Mouse (Mus musculus): Measurements from ENCODE around the gene Snx20. TPM values are rescaled to one million over a fixed set of nuclear protein-coding genes. Genes with fewer than 3 reads are reported as not detected.
"Not testable (repeated sequence)": the region's sequence is repeated elsewhere in the genome, so short reads cannot be mapped to it uniquely, and the experiment has no call there.

Snx20 gene
- polyA plus RNA-seq, 1 experiment from 2014 or later = 6.5 TPM

DNA sequence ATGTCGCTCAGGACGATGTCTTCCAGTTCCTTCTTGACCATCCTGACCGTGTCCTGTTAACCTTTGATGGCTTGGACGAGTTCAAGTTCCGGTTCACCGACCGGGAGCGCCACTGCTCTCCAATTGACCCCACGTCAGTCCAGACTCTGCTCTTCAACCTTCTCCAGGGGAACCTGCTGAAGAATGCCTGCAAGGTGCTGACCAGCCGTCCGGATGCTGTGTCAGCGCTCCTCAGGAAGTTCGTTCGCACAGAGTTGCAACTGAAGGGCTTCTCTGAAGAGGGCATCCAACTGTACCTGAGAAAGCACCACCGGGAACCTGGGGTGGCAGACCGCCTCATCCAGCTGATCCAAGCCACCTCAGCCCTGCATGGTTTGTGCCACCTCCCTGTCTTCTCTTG is 28.2 kb upstream of the Snx20 start:
- no peak for DNase-seq (ENCODE audit: low spot score)

DNA sequence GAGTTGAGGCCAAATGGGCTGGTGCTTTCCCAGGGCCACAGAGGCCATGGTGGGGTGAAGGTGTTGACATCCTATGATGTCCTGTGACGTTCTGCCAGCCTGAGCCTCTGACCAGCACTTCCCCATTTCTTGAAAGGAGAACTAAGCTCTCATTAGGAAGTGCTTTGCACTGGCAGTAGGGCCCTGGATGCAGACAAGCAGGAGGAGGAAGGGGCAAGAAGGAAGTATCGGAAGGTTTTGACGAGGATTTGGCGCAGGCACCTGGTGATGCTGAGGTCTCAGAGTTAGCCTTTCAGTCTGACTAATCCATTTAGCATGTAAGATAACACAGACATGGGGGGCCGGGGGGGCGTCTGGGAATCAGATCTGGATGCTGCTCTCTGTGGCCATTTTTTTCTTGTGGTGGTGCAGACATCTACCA is 26.5 kb upstream of the Snx20 start:
- 54% methylated on average over 6 of the region's 6 CpGs for WGBS
- ATAC-seq = no peak
- Histone ChIP-seq H3K27me3 (replicated peaks; ENCODE audit: insufficient read depth, low read length) (0 out of 2 replicates have a peak, but pooled peaks cover 3% of the 10 kb centered on the region), H3K4me3 (ENCODE audit: low read depth, low read length) (no peak overlapping the region), H3K9me3 (ENCODE audit: low read length) (no peaks in the 10 kb centered on the region), H3K4me1 (ENCODE audit: insufficient read depth, low read depth, low read length) (no peaks in the 10 kb centered on the region), H3K9ac (replicated peaks; ENCODE audit: low read depth) (no peak overlapping the region), H3K36me3 (ENCODE audit: insufficient read depth, low read length) (no peaks in the 10 kb centered on the region), H3K4me2 (replicated peaks; ENCODE audit: low read depth, low read length) (no peak overlapping the region), H3K27ac (ENCODE audit: low read length) (no peak overlapping the region)
- DNase-seq (ENCODE audit: low spot score) = peak; percentile 48
- TF ChIP-seq CTCF (IDR thresholded peaks at IDR 0.05) (no peak), EP300 (IDR thresholded peaks at IDR 0.05) (no peak)

More for the DNA sequence above, 28.2 kb upstream of the Snx20 start:
- no peak overlapping the region for H3K4me3 ChIP-seq (ENCODE audit: low read depth, low read length)
- TF ChIP-seq CTCF (IDR thresholded peaks at IDR 0.05) (no peak), EP300 (IDR thresholded peaks at IDR 0.05) (no peak)
- no peak overlapping the region for H3K9ac ChIP-seq (replicated peaks; ENCODE audit: low read depth)
- H3K9me3 ChIP-seq (ENCODE audit: low read length) = no peaks in the 10 kb centered on the region
- 67% methylated on average over 16 of the region's 16 CpGs for WGBS
- no peak overlapping the region for H3K4me2 ChIP-seq (replicated peaks; ENCODE audit: low read depth, low read length)
- H3K27me3 ChIP-seq (replicated peaks; ENCODE audit: insufficient read depth, low read length) = 0 out of 2 replicates have a peak, but pooled peaks cover 3% of the 10 kb centered on the region
- H3K36me3 ChIP-seq (ENCODE audit: insufficient read depth, low read length) = no peaks in the 10 kb centered on the region
- no peak for ATAC-seq
- H3K4me1 ChIP-seq (ENCODE audit: insufficient read depth, low read depth, low read length) = no peaks in the 10 kb centered on the region
- H3K27ac ChIP-seq (ENCODE audit: low read length) = no peak overlapping the region

DNA sequence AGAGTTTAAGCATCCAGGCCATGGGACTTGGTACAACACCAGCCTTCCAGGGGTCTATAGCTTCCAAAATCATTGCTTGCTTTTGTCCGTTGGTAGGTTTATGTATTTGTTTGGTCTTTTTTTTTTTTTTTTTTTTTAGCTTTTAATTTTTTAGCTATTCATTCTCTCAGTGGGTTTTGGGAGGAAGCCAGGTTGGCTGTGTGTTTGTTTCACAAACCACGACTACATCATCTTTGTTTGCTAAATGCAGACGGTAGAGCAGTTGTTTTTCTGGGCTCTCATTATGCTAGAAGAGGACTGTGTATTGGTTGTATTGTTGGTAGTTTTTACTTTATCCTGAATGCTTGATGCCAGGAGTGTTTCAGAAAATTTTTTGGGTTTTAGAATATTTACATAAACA is 23.9 kb upstream of the Snx20 start:
- ATAC-seq (no peak), DNase-seq (ENCODE audit: low spot score) (no peak)
- Histone ChIP-seq H3K9me3 (ENCODE audit: low read length) (no peaks in the 10 kb centered on the region), H3K4me3 (ENCODE audit: low read depth, low read length) (no peak overlapping the region), H3K36me3 (ENCODE audit: insufficient read depth, low read length) (no peaks in the 10 kb centered on the region), H3K9ac (replicated peaks; ENCODE audit: low read depth) (no peak overlapping the region), H3K4me2 (replicated peaks; ENCODE audit: low read depth, low read length) (no peak overlapping the region), H3K27me3 (replicated peaks; ENCODE audit: insufficient read depth, low read length) (0 out of 2 replicates have a peak, but pooled peaks cover 3% of the 10 kb centered on the region), H3K4me1 (ENCODE audit: insufficient read depth, low read depth, low read length) (no peaks in the 10 kb centered on the region), H3K27ac (ENCODE audit: low read length) (no peak overlapping the region)
- TF ChIP-seq CTCF (IDR thresholded peaks at IDR 0.05) = no peak
- TF ChIP-seq EP300 (IDR thresholded peaks at IDR 0.05) = no peak
- WGBS = 53% methylated on average over 3 of the region's 3 CpGs

DNA sequence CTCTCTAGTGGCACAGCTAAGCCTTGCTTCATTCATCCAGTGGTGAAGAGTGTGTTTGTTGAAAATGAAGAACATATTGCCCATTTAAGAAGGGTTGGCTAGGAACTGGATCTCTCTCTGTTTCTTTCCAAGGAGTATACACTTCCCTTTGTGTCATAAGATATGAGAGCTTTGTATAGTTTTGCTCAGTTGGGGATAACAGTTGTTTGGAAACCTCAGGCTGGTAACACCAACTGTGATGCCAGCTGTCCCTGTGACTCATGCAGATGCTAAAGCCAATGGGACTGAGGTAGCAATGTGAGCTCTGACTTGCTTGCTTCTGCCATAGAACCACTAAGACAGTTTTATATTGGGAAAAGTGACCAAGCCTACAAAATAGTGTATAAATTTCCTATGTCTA is 19.4 kb upstream of the Snx20 start:
- no peak overlapping the region for H3K27ac ChIP-seq (ENCODE audit: low read length)
- H3K9ac ChIP-seq (replicated peaks; ENCODE audit: low read depth) = no peak overlapping the region
- DNase-seq (ENCODE audit: low spot score) = no peak
- no peaks in the 10 kb centered on the region for H3K27me3 ChIP-seq (replicated peaks; ENCODE audit: insufficient read depth, low read length)
- no peaks in the 10 kb centered on the region for H3K4me1 ChIP-seq (ENCODE audit: insufficient read depth, low read depth, low read length)
- ATAC-seq = no peak
- no peak overlapping the region for H3K4me2 ChIP-seq (replicated peaks; ENCODE audit: low read depth, low read length)
- no peaks in the 10 kb centered on the region for H3K9me3 ChIP-seq (ENCODE audit: low read length)
- no peaks in the 10 kb centered on the region for H3K36me3 ChIP-seq (ENCODE audit: insufficient read depth, low read length)
- TF ChIP-seq CTCF (IDR thresholded peaks at IDR 0.05) (no peak), EP300 (IDR thresholded peaks at IDR 0.05) (no peak)
- H3K4me3 ChIP-seq (ENCODE audit: low read depth, low read length) = no peak overlapping the region

DNA sequence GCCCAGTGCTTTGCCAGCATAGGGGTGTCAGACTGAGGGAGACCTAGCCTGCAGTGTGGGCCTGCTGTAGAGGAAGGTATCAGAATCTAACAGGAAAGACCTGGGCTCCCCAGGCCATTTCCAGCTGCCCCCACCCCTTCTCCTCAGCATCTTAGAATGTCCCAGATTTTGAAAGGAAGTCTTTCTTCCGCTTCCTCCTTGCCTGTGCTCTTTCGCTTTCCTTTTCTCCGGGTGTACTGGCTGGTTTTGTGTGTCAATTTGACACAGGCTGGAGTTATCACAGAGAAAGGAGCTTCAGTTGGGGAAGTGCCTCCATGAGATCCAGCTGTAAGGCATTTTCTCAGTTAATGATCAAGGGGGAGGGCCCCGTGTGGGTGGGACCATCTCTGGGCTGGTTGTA is 15.2 kb upstream of the Snx20 start:
- H3K36me3 ChIP-seq (ENCODE audit: insufficient read depth, low read length); H3K9me3 ChIP-seq (ENCODE audit: low read length); H3K9ac ChIP-seq (replicated peaks; ENCODE audit: low read depth); H3K27me3 ChIP-seq (replicated peaks; ENCODE audit: insufficient read depth, low read length); H3K4me3 ChIP-seq (ENCODE audit: low read depth, low read length); H3K4me2 ChIP-seq (replicated peaks; ENCODE audit: low read depth, low read length); DNase-seq (ENCODE audit: low spot score); ATAC-seq; H3K4me1 ChIP-seq (ENCODE audit: insufficient read depth, low read depth, low read length): not testable (repeated sequence)
- WGBS = 56% methylated on average over 4 of the region's 4 CpGs
- peak overlapping the region; percentile 57 for H3K27ac ChIP-seq (ENCODE audit: low read length)

DNA sequence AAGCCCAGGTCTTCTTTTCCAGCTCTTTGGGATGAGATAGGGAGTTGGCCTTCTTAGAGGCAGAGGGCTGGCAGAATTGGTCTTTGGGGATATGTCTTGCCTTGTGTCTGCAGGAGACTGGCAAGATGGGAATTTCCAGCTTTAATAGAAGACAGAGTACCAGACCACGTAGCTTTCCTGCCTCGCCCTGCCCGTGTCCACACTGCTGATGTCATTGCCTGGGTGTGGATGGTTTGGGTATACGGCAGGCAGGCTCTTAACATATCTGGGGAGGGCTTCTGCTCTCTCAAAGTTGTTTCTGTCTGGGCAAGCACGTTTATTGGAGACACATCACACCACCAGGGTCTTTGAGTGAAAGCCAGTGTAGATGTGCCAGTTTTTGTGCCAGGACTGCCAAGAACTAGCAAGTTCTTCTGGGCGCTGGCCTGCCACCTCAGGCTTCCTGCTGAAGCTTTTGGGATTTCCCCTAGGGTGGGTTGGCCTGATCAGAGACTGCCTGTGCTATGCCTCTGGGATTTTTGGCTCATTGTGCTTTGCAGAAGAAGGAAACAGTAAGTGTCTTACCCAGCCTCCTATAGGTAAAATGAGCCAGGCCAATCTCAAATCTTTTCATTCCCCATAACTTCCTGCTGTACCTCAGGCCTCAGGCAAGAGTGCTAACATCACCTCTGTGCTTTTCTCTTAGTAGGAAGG is 14.2 kb upstream of the Snx20 start:
- no peak for DNase-seq (ENCODE audit: low spot score)
- no peaks in the 10 kb centered on the region for H3K9me3 ChIP-seq (ENCODE audit: low read length)

More for the DNA sequence above, 14.2 kb upstream of the Snx20 start:
- H3K4me3 ChIP-seq (ENCODE audit: low read depth, low read length) = no peak overlapping the region
- no peak overlapping the region for H3K9ac ChIP-seq (replicated peaks; ENCODE audit: low read depth)
- 0 out of 2 replicates have a peak overlapping the region, but pooled peaks have one; percentile 57 for H3K27ac ChIP-seq (ENCODE audit: low read length)
- H3K36me3 ChIP-seq (ENCODE audit: insufficient read depth, low read length) = no peaks in the 10 kb centered on the region
- H3K4me2 ChIP-seq (replicated peaks; ENCODE audit: low read depth, low read length) = no peak overlapping the region
- WGBS = 55% methylated on average over 6 of the region's 6 CpGs
- TF ChIP-seq EP300 (IDR thresholded peaks at IDR 0.05) (no peak), CTCF (IDR thresholded peaks at IDR 0.05) (no peak)
- H3K27me3 ChIP-seq (replicated peaks; ENCODE audit: insufficient read depth, low read length) = no peaks in the 10 kb centered on the region
- H3K4me1 ChIP-seq (ENCODE audit: insufficient read depth, low read depth, low read length) = peaks cover 10% of the 10 kb centered on the region
- peak; percentile 46; the same call in 1 of the 2 replicates for ATAC-seq

All from lung, postnatal 0 days (tissue).